Mouse (Mus musculus) kidney, postnatal 0 days (tissue): ENCODE results near the gene Shroom1. TPM values are rescaled to one million over a fixed set of nuclear protein-coding genes. Genes with fewer than 3 reads are reported as not detected.

ENCODE experiments used
- ATAC-seq: fragments of 200-750 bp; cut with Nextera tagmentation; replicated peaks from 2 replicates; pipeline ENCODE4 v1.8.0; 2017; ENCODE audit warnings: low read depth, moderate number of reproducible peaks, moderate TSS enrichment, moderate library complexity; ENCODE audit not compliant: low FRiP score
- DNase-seq: peaks from one replicate; pipeline ENCODE4 v3.0.0-alpha.2; 2016; ENCODE audit warnings: low spot score
- H3K27ac ChIP-seq: fragments of 300-500 bp; sonication (generic); 2 replicates; pipeline ENCODE4 v1.5.1; 2014; ENCODE audit warnings: mild to moderate bottlenecking
- H3K27me3 ChIP-seq: fragments of 300-500 bp; sonication (generic); 2 replicates; pipeline ENCODE4 v1.6.1; 2014; ENCODE audit warnings: low read length, mixed read lengths; ENCODE audit not compliant: insufficient read depth
- H3K36me3 ChIP-seq: fragments of 300-500 bp; sonication (generic); 2 replicates; pipeline ENCODE4 v1.6.1; 2014; ENCODE audit warnings: low read length, mixed read lengths; ENCODE audit not compliant: insufficient read depth
- H3K4me1 ChIP-seq: fragments of 300-500 bp; sonication (generic); replicated peaks from 2 replicates; pipeline ENCODE4 v1.6.1; 2014; ENCODE audit warnings: antibody characterized with exemption, low read length, mixed read lengths; ENCODE audit not compliant: insufficient read depth
- H3K4me2 ChIP-seq: fragments of 300-500 bp; sonication (generic); 2 replicates; pipeline ENCODE4 v1.6.1; 2014; ENCODE audit warnings: mild to moderate bottlenecking, low read length, moderate library complexity, mixed read lengths
- H3K4me3 ChIP-seq: fragments of 300-500 bp; sonication (generic); replicated peaks from 2 replicates; pipeline ENCODE4 v1.5.1; 2014; ENCODE audit warnings: low read depth, low read length
- H3K9ac ChIP-seq: fragments of 300-500 bp; sonication (generic); 2 replicates; pipeline ENCODE4 v1.6.1; 2014; ENCODE audit warnings: low read depth, low read length
- H3K9me3 ChIP-seq: fragments of 300-500 bp; sonication (generic); replicated peaks from 2 replicates; pipeline ENCODE4 v1.6.1; 2016; ENCODE audit warnings: low read length, inconsistent platforms, mixed read lengths
- CTCF ChIP-seq: IDR thresholded peaks from 2 replicates; pipeline ENCODE4 v1.5.1; 2016; ENCODE audit warnings: antibody characterized with exemption, low read depth, mild to moderate bottlenecking, moderate library complexity
- WGBS: fragments of 180-500 bp; shearing (Covaris S2); extraction: QIAGEN DNeasy Blood & Tissue Kit; methylation state at CpG from one replicate; pipeline ENCODE4 v1.1.7; 2014; 5-methylcytosine and 5-hydroxymethylcytosine counted together
- polyA plus RNA-seq: library from polyadenylated mRNA; unstranded; fragments of >200 nt; fragmentation: Nextera tagmentation; extraction: Ambion mirVana; gene quantifications from 2 replicates; pipeline ENCODE4 v1.2.1, GENCODE M21; 2015

The Shroom1 gene
- polyA plus RNA-seq, 1 experiment from 2014 or later, result 1.1 TPM

DNA sequence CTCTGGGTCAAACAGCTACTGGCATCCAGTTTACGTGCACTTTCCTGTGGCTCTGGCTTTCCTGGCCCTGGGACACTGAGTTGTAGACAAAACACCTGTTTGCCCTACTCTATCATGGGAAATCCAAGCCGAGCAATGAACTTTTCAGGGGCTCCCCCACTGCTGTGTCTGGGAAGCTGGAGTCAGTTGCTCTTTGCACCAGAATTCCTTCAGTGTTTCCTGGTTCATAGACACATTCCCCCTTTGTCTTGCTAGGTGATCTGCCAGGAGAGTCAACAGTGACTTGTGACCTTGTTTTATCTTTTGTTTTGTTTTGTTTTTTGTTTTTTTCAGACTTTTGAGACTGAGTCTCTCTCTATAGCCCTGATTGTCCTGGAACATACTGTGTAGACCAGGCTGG, 5.6 kb upstream of the Shroom1 start:
- no peaks in the 10 kb centered on the region for H3K36me3 ChIP-seq
- no peaks in the 10 kb centered on the region for H3K27me3 ChIP-seq
- ATAC-seq (no peak), DNase-seq (no peak)
- H3K27ac ChIP-seq, result no peak overlapping the region
- no peak overlapping the region for H3K9ac ChIP-seq
- H3K9me3 ChIP-seq, result no peaks in the 10 kb centered on the region
- no peak overlapping the region for H3K4me3 ChIP-seq
- H3K4me2 ChIP-seq, result no peak overlapping the region
- WGBS, result 40% methylated on average over 2 of the region's 2 CpGs
- H3K4me1 ChIP-seq, result no peaks in the 10 kb centered on the region
- TF ChIP-seq CTCF, result no peak

DNA sequence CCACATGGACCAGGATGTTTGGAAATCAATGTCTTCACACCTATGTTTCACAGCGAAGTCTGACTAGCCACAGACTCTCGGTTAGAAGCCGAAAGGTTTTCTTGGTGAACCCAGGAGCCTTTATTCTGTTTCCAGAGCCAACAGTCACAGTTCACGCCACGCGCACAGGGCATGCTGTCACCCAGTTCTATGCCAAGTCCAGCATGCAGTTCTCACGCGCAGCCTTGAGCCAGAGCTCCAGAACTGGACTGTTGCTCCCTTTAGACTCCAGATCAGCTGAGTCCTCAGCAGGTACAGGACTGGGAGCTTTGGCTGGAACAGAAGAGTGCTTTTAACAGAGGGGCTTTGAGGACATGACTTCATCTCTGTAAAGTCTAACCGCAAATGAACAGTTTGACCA, 4.6 kb upstream of the Shroom1 start:
- DNase-seq (no peak), ATAC-seq (no peak)
- WGBS, result 94% methylated on average over 9 of the region's 9 CpGs
- H3K27me3 ChIP-seq, result no peaks in the 10 kb centered on the region
- H3K27ac ChIP-seq, result no peak overlapping the region
- no peak overlapping the region for H3K9ac ChIP-seq
- TF ChIP-seq CTCF, result no peak
- no peak overlapping the region for H3K4me3 ChIP-seq
- no peak overlapping the region for H3K4me2 ChIP-seq
- no peaks in the 10 kb centered on the region for H3K9me3 ChIP-seq
- H3K36me3 ChIP-seq, result no peaks in the 10 kb centered on the region
- no peaks in the 10 kb centered on the region; the same call in 1 of the 2 replicates for H3K4me1 ChIP-seq

DNA sequence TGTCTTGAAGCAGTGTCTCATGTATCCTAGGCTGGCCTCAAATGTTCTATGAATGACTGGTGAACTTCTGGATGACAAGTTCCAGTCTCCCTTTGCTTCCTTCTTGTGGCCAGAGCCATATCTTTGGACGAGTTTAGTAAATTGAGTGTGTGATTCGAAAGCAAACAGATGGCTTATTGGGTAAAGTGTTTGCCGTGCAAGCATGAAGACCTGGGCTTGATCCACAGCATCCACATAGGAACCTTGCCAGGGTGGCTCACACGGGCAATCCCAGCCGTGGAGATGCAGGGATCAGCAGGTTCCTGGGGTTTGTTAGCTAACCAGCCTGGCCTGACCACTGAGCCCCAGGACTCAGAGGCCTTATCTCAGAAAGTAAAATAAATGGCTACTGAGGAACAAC, 4.0 kb upstream of the Shroom1 start:
- no peak overlapping the region for H3K4me2 ChIP-seq
- DNase-seq (no peak), ATAC-seq (no peak)
- H3K4me1 ChIP-seq, result no peaks in the 10 kb centered on the region; the same call in 1 of the 2 replicates
- H3K9ac ChIP-seq, result no peak overlapping the region
- H3K27me3 ChIP-seq, result no peaks in the 10 kb centered on the region
- H3K36me3 ChIP-seq, result no peaks in the 10 kb centered on the region
- no peak for TF ChIP-seq CTCF
- H3K27ac ChIP-seq, result no peak overlapping the region
- no peaks in the 10 kb centered on the region for H3K9me3 ChIP-seq
- WGBS, result 88% methylated on average over 5 of the region's 5 CpGs
- H3K4me3 ChIP-seq, result no peak overlapping the region

DNA sequence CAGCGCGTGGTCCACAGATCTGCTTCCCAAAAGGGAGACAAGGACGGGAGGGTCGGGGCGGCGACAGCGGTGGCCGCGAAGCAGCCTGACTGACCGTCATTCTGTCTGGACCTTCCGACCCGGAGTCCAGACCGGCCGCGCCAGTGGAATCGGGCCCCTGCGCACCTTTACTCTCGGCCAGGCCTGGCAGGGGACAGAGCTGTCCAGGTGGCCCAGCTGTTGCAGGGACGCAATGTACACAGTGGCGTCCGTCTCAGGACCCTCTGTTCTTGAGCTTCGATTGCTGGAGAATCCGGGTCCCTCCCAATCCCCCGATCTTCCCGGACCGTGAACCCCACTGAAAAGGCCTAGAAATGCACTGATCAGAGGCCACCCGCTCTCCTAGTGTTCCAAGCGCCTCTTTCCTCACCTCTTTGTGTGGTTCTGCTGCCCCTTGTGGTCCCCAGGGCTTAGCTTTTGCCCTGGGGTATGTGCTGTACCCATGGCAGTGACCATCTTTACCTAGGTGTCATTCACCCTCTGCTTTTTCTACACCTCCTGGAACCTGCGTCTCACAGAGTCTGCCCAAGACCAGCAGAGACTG, 458 bp downstream of the Shroom1 start:
- Histone ChIP-seq H3K4me1 (no peaks in the 10 kb centered on the region; the same call in 1 of the 2 replicates), H3K4me3 (peak overlapping the region; percentile 49), H3K4me2 (peak overlapping the region; percentile 91), H3K27ac (no peak overlapping the region), H3K27me3 (no peaks in the 10 kb centered on the region), H3K36me3 (no peaks in the 10 kb centered on the region), H3K9ac (peak overlapping the region; percentile 62), H3K9me3 (no peaks in the 10 kb centered on the region)
- DNase-seq, result no peak
- 10% methylated on average over 29 of the region's 29 CpGs for WGBS
- ATAC-seq, result peak; percentile 50; the same call in 1 of the 2 replicates
- peak; percentile 46; the same call in 1 of the 2 replicates for TF ChIP-seq CTCF

DNA sequence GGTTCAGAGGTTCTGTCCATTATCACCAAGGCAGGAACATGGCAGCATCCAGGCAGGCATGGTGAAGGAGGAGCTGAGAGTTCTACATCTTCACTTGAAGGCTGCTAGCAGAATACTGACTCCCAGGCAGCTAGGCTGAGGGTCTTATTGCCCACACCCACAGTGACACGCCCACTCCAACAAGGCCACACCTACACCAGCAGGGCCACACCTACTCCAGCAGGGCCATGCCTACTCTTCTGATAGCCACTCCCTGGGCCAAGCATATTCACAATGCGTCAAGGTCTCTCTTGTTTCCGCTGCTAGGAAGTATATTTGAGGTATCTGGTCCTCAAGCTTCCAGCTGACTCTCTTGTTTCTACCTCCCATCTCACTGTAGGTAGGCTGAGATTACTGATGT, 2.0 kb downstream of the Shroom1 start:
- no peak for ATAC-seq
- 68% methylated on average over 3 of the region's 3 CpGs for WGBS

DNA sequence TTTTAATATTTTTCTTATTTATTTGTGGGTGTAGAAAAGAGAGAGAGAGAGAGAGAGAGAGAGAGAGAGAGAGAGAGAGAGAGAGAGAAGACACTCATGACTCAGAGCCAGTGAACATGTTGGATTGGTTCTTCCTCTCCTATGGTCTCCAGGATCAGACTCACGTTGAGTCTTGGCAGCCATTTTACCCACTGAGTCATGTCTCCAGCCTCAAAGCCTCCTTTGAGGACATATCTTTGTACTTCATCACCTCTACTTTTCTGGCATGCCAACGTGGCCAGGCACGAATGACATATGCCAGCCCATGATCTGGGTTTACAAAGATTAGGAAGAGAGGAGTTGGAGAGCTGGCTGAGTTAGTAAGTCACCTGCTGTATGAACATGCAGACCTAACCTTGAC, 3.2 kb downstream of the Shroom1 start:
- Histone ChIP-seq H3K27ac (no peak overlapping the region), H3K4me3 (no peak overlapping the region), H3K36me3 (no peaks in the 10 kb centered on the region), H3K9me3 (no peaks in the 10 kb centered on the region), H3K4me1 (peaks cover 10% of the 10 kb centered on the region), H3K4me2 (no peak overlapping the region), H3K9ac (no peak overlapping the region), H3K27me3 (peaks cover 22% of the 10 kb centered on the region)
- WGBS, result 93% methylated on average over 3 of the region's 3 CpGs
- no peak for TF ChIP-seq CTCF
- ATAC-seq, result no peak
- no peak for DNase-seq

More for the DNA sequence above, 2.0 kb downstream of the Shroom1 start:
- no peak overlapping the region for H3K27ac ChIP-seq
- TF ChIP-seq CTCF, result no peak
- DNase-seq, result no peak
- H3K4me1 ChIP-seq, result peaks cover 9% of the 10 kb centered on the region
- no peaks in the 10 kb centered on the region for H3K36me3 ChIP-seq
- no peaks in the 10 kb centered on the region for H3K9me3 ChIP-seq
- no peak overlapping the region for H3K9ac ChIP-seq
- H3K27me3 ChIP-seq, result peaks cover 12% of the 10 kb centered on the region
- no peak overlapping the region for H3K4me3 ChIP-seq
- no peak overlapping the region for H3K4me2 ChIP-seq

DNA sequence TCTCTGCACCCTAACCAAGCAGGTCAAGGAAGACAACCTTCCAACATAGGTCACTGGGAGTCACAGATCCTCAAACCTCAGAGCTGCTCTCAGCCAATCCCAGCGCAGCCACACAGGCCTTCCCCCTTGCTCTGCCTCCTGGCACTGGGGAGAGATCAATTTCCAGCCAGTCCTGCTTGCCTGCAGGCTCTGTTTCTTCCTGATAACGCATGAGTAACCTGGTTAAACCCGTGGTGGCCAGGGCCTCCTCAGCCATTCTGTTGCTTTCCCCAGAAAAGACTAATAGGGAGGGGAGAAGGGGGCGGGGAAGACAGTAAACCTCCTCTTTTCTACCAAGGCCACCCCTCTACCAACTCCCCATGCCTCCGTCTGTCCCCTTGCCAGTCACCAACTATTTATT, 4.7 kb downstream of the Shroom1 start:
- WGBS, result 31% methylated on average over 5 of the region's 5 CpGs
- Histone ChIP-seq H3K27me3 (peaks cover 24% of the 10 kb centered on the region), H3K4me2 (no peak overlapping the region), H3K4me1 (peaks cover 10% of the 10 kb centered on the region), H3K4me3 (no peak overlapping the region), H3K27ac (no peak overlapping the region), H3K36me3 (no peaks in the 10 kb centered on the region), H3K9ac (no peak overlapping the region), H3K9me3 (no peaks in the 10 kb centered on the region)
- no peak for TF ChIP-seq CTCF
- DNase-seq (no peak), ATAC-seq (no peak)
